Mouse (Mus musculus) adrenal gland, postnatal 10 days (tissue): ENCODE measurements at regions not wholly inside any gene's neighbourhood (a gene's known extent, or its start where the extent isn't known, plus 50 kb on each side); places are given as distances from the start of the nearest gene placed in this dataset.

Experiments used
- DNase-seq: peaks from one replicate; pipeline ENCODE4 v3.0.0; 2021; ENCODE audit warnings: mixed read lengths

GRCm38 (mm10) chr3:38820787-38821186 is 66.0 kb upstream of the Fat4 start:
- no peak for DNase-seq

DNA sequence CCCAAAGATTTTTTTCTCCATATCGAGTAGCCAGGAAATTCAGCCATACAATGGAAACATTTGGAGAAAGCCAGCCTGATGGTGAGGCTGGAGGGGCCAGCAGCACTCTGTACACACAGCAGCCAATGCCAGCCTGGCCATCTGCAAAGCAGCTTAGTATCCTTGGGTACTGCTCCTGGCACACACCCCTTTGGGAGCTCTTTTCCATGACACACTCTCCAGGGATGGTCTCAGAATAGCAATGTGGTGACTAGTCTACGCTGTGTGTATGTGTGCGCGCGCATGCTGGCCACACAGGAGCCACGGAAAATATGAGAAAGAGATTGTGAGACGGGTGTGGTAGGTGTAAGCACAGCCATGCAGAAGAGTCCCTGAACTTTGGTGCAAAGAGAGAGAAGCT is 66.4 kb upstream of the Fat4 start:
- no peak for DNase-seq

- DNase-seq = no peak
Observed at GRCm38 (mm10) chr3:38817651-38818050, 69.1 kb upstream of the Fat4 start.

DNA sequence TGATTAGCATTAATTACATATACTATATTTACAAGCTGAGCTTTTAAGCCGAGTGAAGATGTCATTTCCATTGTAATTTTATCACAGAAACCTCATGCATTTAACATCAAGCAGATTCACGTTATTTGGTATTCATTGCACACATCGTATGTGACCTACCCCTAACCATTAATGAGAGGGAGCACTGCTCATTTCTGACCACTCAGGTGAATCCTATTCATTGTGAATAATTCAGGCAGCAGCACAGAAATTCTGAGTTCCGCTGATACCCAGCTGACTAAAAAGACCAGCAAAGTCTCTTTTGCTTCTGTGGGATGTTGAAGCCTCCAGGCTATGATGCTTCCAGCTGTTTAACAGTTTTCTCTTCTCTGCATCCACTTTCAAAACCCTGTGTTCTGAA is 74.3 kb upstream of the Fat4 start:
- no peak for DNase-seq

GRCm38 (mm10) chr3:38811635-38812034 is 75.1 kb upstream of the Fat4 start:
- DNase-seq = peak; percentile 11

- no peak for DNase-seq
Observed at GRCm38 (mm10) chr3:38806469-38807055, 80.2 kb upstream of the Fat4 start.

GRCm38 (mm10) chr3:38806036-38806435 is 80.7 kb upstream of the Fat4 start:
- DNase-seq = no peak

DNA sequence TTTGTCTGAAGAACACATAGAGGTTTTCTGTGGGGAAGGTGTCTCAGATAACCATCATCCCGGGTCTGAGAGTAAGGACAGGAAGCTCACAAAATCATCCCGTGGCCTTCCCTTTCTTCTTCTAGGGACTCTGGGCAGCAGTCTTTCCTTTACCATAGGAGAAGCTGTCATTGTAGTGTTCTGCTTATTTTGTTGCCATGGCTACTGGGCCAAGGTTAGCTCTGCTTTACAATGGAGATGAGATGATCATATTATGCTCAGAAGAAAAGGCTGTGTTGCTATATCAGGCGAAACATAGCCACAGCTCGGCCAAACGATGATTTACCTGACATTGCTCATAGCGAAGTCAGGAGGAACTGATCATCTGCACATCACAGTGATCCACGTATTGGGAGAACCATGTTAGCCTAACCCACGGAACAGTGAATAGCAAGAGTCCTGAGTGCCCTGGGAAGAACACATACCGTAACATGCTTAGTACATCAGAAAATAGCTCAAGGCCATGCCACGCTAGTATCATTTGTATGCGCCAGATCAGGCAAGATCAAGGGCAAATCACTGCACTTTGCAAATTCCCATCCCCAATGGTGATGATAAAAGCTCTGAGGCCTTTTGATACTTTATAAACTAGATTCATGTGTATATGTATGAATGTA is 91.0 kb upstream of the Fat4 start:
- no peak for DNase-seq

GRCm38 (mm10) chr3:38793221-38793620 is 93.5 kb upstream of the Fat4 start:
- no peak for DNase-seq

DNA sequence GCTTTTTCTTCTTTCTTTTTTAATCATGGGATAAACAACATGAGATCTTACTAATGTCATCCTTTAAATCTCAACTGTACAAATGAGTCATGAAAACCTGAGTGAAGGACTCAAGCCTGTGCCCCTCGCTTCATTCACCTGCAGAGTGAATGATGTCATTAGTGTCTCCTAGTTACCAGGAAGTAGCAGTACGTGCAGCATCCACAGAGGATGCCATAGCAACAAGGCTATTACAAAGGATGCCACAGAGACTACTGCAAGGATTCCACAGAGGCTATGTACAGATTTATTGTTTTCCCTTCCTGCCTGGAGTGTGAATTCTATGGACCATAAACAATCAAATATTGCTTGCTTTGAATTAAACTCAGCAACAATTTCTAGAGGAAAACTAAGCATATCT is 98.0 kb upstream of the Fat4 start:
- no peak for DNase-seq

GRCm38 (mm10) chr3:38783711-38784110 is 103.0 kb upstream of the Fat4 start:
- DNase-seq = no peak

GRCm38 (mm10) chr3:38783051-38783450 is 103.7 kb upstream of the Fat4 start:
- DNase-seq = no peak

DNA sequence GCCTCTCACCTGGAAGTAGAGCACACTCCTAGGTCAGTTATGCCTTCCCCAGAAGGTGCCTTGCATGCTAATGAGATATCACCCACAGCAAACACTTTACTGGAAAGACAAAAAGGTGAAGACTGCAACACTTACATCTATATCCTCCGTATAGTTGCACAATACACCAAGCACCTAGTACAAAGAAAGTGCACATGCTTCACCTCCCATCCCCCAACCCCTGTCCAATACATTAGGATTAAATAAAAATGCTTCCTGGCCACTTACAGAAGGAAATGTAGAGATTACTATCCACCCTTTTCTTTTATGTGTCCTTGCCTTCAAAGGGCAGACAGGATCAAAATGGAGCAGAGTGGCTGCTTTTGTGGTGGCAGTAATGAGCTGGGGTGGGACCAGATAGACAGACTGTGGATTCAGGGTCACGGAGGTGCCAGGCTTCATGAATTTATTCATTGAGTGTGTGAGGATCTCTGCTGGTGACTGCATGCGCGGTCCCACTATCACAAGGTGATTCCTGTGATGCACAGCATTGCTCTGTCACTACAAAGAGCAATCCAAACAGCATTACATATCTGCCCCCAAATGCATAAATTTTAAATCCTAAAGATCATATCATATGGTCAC is 109.9 kb upstream of the Fat4 start:
- DNase-seq = no peak

- no peak for DNase-seq
Observed at GRCm38 (mm10) chr3:38754632-38755123, 132.1 kb upstream of the Fat4 start.

- DNase-seq = no peak
Observed at GRCm38 (mm10) chr3:38753446-38754205, 133.1 kb upstream of the Fat4 start.

DNA sequence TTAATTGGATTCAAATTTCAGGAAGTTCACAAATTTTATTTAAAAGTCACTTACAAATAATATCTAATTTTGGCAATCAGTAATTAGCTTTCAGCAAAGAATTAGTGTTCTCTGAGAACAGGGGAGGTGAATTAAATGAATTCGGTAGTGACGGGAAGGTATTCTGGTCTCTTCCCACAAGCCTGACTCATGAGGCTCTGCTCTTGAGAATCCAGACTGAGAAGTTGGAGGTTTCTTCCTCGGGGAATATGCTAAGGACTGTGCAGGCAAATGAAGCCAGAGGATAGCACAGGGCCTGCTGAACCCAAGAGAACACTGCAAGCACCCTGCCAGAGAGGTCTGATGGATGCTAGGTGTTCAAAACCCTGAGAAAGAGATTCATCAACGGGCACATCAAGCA is 144.6 kb upstream of the Fat4 start:
- no peak for DNase-seq

- no peak for DNase-seq
Observed at GRCm38 (mm10) chr3:38722606-38723005, 164.1 kb upstream of the Fat4 start.

GRCm38 (mm10) chr3:38712078-38712873 is 174.5 kb upstream of the Fat4 start:
- DNase-seq = no peak

DNA sequence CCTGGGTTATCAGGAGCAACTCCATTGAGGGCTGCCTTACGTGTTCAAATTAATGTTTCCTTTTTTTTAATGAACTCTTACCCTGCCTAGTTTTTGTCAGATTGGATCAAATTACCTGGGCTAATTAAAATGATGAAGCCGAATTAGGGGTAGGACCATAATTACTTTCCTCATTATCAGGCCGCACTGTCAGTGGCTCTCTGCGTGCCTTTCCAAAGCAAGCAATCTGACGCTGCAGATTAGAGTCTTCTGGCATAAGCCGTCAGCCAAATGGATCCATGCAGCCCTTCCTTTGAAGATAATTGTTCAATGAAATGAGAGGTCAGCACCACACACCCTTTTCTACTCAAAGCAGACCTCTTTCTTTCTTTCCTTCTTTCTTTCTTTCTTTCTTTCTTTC is 175.5 kb upstream of the Fat4 start:
- no peak for DNase-seq

- DNase-seq = no peak
Observed at GRCm38 (mm10) chr3:38707891-38708290, 178.8 kb upstream of the Fat4 start.

DNA sequence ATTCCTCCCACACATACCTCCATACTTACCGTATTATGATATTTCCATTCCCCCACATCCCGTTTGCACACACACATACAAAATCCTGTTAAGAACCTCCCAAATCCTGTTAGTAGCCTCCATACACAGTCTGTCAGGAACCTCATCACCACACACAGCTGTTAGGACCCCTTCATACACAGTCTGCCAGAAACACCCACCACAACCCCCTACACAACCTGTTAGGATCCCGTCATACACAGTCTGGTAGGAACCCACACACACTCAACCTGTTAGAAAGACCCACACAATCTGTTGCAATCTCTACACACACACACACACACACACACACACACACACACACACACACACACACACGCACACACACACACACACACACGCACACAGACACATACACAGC is 187.5 kb upstream of the Fat4 start:
- DNase-seq = no peak

DNA sequence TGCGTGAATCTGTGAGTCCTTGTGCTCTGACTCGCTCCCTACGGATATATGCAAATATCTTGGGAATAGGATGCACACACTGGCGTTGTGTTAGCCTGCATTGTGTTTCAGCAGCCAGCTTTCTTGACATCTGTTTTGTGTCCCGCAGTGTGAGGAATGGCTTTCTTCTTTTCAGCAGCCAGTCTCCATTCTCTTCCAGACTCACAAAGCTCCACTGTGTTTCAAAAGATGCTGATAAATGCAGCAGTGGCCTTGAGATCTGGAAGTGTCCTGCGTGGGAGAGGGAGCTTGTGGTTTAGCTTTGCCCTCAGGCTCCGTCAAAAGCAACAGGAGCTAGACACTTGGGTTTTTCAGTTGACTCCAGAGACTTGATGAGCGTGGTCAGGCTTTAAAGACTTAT is 188.9 kb upstream of the Fat4 start:
- no peak for DNase-seq
